Mouse (Mus musculus): ENCODE measurements at regions not wholly inside any gene's neighbourhood (a gene's known extent, or its start where the extent isn't known, plus 50 kb on each side); places are given as distances from the start of the nearest gene placed in this dataset.
A peak's percentile ranks its signal among the peaks of the same experiment; 100 is the strongest.

DNA sequence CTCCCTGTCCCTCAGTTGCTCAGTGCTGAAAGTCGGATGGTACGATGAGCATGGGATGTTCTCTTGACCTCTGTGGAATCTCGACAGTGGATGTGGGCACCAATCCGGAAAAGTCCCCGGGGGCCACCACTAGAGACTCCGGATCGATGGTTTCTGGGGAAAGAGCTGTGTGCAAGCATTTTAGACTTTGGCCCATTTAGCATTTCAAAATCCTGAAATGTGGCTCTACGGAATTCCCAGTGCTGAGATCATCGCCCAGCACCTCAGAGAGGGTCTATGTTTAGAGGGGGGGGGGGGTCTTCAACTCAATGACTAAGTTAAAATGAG is 68.6 kb downstream of the Tomm20 start:
- H3K4me1 ChIP-seq (replicated peaks; ENCODE audit: low read depth, low read length) = no peaks in the 10 kb centered on the region
- no peaks in the 10 kb centered on the region for H3K9me3 ChIP-seq (ENCODE audit: low read length)

DNA sequence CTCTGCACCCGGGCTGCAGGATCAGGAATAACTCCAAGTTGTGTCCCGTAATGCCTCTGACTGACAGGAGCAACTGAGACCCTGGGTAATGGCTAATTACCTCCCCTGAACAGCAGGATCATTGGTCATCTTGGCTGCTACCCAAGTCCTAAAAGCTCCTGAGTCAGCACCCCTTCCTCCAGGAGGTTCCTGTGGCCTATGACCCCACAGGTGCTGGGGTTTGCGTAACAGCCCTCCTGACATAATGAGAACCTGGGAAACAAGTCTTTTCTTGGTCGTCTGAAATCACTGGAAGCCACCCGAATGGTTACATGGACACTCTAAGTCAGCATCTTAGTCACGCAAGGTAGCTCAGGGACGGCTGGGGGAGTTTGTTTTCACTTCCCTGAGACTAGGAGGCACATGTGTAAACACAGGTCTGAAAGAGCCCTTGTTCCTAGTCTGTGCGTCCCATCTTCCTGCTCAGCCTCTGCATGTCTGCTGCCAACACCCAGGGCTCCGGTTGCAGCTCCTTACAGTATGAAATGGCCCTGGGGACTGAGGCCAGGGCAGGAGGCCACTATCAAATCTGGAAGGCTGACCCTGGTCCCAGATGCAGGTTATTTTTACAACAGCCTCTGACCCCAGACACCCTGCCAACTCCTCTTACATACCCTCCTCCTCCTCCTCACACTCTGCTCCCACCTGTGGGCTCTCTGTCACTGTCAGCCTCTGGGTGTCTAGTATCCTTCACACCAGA is 69.2 kb downstream of the Tomm20 start:
- Histone ChIP-seq H3K9me3 (ENCODE audit: low read length) (no peaks in the 10 kb centered on the region), H3K4me3 (replicated peaks; ENCODE audit: low read length) (no peak overlapping the region), H3K27me3 (ENCODE audit: insufficient read depth, low read length) (no peaks in the 10 kb centered on the region; the same call in 1 of the 2 replicates), H3K36me3 (ENCODE audit: insufficient read depth, low read length) (no peaks in the 10 kb centered on the region), H3K4me1 (replicated peaks; ENCODE audit: low read depth, low read length) (no peaks in the 10 kb centered on the region)
- TF ChIP-seq NANOG (IDR thresholded peaks at IDR 0.05; ENCODE audit: borderline replicate concordance, low read length) (no peak), POU5F1 (IDR thresholded peaks at IDR 0.05; ENCODE audit: borderline replicate concordance, low read length) (no peak), CTCF (conservative IDR thresholded peaks at IDR 0.05; ENCODE audit: low read length) (no peak)

More for the DNA sequence above, 68.6 kb downstream of the Tomm20 start:
- Histone ChIP-seq H3K27me3 (ENCODE audit: insufficient read depth, low read length) (no peaks in the 10 kb centered on the region; the same call in 1 of the 2 replicates), H3K36me3 (ENCODE audit: insufficient read depth, low read length) (no peaks in the 10 kb centered on the region), H3K4me3 (replicated peaks; ENCODE audit: low read length) (no peak overlapping the region)
- TF ChIP-seq POU5F1 (IDR thresholded peaks at IDR 0.05; ENCODE audit: borderline replicate concordance, low read length) (no peak), NANOG (IDR thresholded peaks at IDR 0.05; ENCODE audit: borderline replicate concordance, low read length) (no peak), CTCF (conservative IDR thresholded peaks at IDR 0.05; ENCODE audit: low read length) (no peak)

DNA sequence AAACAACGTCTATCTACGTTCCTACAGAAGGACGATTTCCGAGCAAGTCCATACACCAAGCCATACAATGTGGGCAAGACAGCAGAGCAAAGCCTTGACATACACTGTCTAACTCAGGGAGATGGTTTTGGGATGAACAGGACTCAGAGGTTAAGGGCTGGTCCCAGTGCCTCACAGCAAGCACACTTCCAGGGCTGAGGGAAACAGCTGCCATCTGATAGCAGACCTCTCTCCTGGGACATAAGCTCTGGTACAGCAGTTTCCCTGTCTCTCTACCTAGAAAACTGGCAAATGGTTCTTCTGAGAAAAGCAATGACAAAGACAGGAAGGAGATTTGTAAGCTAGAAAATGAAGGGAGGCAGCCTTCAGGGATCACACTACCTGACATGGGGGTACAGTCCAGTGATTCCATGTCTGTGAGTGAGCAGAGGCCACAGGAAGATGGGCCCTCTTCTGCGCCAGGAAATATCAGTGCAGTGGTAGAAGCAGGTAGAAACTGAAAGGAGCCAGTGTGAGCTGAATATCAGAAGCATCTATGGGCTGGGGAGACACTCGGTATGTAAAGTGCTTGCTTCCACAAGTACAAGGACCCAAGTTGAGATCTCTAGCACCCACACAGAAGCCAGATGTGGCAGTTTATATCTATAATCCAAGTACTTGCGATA is 70.0 kb downstream of the Tomm20 start:
- no peak overlapping the region for H3K4me3 ChIP-seq (replicated peaks; ENCODE audit: low read length)
- H3K27me3 ChIP-seq (ENCODE audit: insufficient read depth, low read length) = no peaks in the 10 kb centered on the region; the same call in 1 of the 2 replicates
- no peaks in the 10 kb centered on the region for H3K36me3 ChIP-seq (ENCODE audit: insufficient read depth, low read length)
- TF ChIP-seq NANOG (IDR thresholded peaks at IDR 0.05; ENCODE audit: borderline replicate concordance, low read length) = no peak
- no peak for TF ChIP-seq CTCF (conservative IDR thresholded peaks at IDR 0.05; ENCODE audit: low read length)
- TF ChIP-seq POU5F1 (IDR thresholded peaks at IDR 0.05; ENCODE audit: borderline replicate concordance, low read length) = no peak
- no peaks in the 10 kb centered on the region for H3K4me1 ChIP-seq (replicated peaks; ENCODE audit: low read depth, low read length)
- no peaks in the 10 kb centered on the region for H3K9me3 ChIP-seq (ENCODE audit: low read length)

DNA sequence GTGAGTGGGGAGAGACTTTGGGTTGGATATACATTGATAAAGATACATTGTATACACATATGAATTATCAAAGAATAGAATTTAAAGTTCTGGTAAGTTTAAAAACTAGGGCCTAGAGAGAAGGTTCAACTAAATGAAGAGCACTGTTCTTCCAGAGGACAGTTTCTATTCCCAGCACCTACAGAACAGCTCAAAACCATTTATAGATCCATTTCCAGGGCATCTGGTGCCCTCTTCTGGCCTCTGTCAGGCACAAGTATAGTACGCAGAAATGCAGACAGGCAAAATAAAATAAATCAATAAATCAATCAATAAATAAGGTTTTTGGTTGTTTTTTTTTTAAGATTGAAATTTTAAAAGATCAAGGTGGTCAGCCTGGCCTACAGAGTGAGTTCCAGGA is 70.8 kb downstream of the Tomm20 start:
- Histone ChIP-seq H3K4me3 (replicated peaks; ENCODE audit: low read length) (no peak overlapping the region), H3K27me3 (ENCODE audit: insufficient read depth, low read length) (no peaks in the 10 kb centered on the region; the same call in 1 of the 2 replicates)
- TF ChIP-seq CTCF (conservative IDR thresholded peaks at IDR 0.05; ENCODE audit: low read length) = peak; percentile 37
- no peak for TF ChIP-seq NANOG (IDR thresholded peaks at IDR 0.05; ENCODE audit: borderline replicate concordance, low read length)

DNA sequence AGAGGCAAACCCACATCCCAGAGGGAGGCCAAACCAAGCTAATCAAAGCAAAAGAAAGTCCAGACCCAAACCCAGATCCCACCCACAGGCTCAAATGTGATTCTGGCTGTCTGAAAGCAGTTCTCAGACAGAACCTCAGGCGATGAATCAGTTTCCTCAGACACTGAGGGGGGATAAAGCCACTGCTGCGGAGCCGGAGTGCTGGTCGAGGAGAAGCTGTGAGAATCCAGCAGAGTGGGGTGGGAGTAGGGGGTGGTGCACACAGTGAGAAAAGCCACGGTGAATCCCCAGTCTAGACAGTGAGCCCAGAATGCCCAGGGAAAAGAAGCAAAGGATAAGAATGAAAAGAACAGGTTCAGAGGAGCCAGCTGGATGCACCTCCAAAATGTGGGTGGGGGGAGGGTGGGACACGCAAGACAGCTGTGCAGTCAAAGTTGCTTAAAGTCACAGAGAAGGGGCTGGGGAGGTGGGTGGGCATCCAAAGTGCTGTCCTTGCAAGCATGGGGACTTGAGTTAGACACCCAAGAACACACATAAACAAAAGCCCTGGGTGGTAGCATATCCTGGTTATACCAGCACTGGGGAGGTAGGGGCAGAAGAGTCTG is 71.4 kb downstream of the Tomm20 start:
- Histone ChIP-seq H3K9me3 (ENCODE audit: low read length) (no peaks in the 10 kb centered on the region), H3K36me3 (ENCODE audit: insufficient read depth, low read length) (no peaks in the 10 kb centered on the region), H3K4me1 (replicated peaks; ENCODE audit: low read depth, low read length) (no peaks in the 10 kb centered on the region), H3K27me3 (ENCODE audit: insufficient read depth, low read length) (no peaks in the 10 kb centered on the region; the same call in 1 of the 2 replicates), H3K4me3 (replicated peaks; ENCODE audit: low read length) (no peak overlapping the region)
- TF ChIP-seq NANOG (IDR thresholded peaks at IDR 0.05; ENCODE audit: borderline replicate concordance, low read length) (no peak), POU5F1 (IDR thresholded peaks at IDR 0.05; ENCODE audit: borderline replicate concordance, low read length) (no peak), CTCF (conservative IDR thresholded peaks at IDR 0.05; ENCODE audit: low read length) (no peak)

More for the DNA sequence above, 70.8 kb downstream of the Tomm20 start:
- Histone ChIP-seq H3K4me1 (replicated peaks; ENCODE audit: low read depth, low read length) (no peaks in the 10 kb centered on the region), H3K9me3 (ENCODE audit: low read length) (no peaks in the 10 kb centered on the region), H3K36me3 (ENCODE audit: insufficient read depth, low read length) (no peaks in the 10 kb centered on the region)

DNA sequence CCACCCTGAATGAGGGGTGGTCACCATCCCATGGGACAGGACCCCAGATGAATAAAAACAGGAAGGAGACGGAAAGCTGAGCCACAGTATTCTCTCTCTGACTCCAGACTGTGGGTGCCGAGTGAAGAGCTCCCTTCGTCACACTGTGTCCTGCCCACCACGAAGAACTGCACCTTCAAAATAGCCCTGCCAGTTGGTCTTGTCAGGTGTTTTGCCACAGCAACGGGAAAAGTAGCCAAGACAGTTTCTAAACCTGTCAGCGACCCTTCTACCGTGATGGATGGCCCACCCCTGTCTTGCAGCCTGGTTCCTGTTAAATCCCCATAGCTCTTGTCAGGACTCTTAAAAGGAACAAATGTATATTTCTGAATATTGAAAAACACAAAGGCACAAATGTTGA is 72.3 kb downstream of the Tomm20 start:
- H3K9me3 ChIP-seq (ENCODE audit: low read length) = no peaks in the 10 kb centered on the region
- no peaks in the 10 kb centered on the region for H3K36me3 ChIP-seq (ENCODE audit: insufficient read depth, low read length)
- no peak for TF ChIP-seq POU5F1 (IDR thresholded peaks at IDR 0.05; ENCODE audit: borderline replicate concordance, low read length)
- no peak for TF ChIP-seq CTCF (conservative IDR thresholded peaks at IDR 0.05; ENCODE audit: low read length)
- TF ChIP-seq NANOG (IDR thresholded peaks at IDR 0.05; ENCODE audit: borderline replicate concordance, low read length) = no peak
- no peaks in the 10 kb centered on the region for H3K4me1 ChIP-seq (replicated peaks; ENCODE audit: low read depth, low read length)
- H3K27me3 ChIP-seq (ENCODE audit: insufficient read depth, low read length) = no peaks in the 10 kb centered on the region; the same call in 1 of the 2 replicates
- H3K4me3 ChIP-seq (replicated peaks; ENCODE audit: low read length) = no peak overlapping the region

DNA sequence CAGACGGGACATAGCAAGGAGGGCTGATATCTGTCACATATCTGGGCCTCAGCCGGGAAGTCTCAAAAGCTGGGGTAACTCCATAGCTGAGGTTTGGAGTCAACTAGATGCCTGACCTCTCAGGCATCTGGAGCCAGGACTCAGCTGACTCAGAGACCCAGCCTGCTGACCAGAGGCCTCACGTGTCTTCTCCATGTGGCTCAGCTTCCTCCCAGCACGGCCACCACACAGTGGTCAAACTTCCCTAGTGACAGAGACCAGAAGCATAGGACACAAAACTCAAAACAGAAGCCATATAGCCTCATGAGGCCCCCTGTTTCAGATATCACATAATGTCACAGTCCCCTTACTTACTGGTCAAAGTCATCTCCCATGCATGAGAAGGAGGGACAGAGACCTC is 73.1 kb downstream of the Tomm20 start:
- TF ChIP-seq CTCF (conservative IDR thresholded peaks at IDR 0.05; ENCODE audit: low read length) = no peak
- no peak for TF ChIP-seq NANOG (IDR thresholded peaks at IDR 0.05; ENCODE audit: borderline replicate concordance, low read length)
- no peak overlapping the region for H3K4me3 ChIP-seq (replicated peaks; ENCODE audit: low read length)
- H3K9me3 ChIP-seq (ENCODE audit: low read length) = no peaks in the 10 kb centered on the region
- no peaks in the 10 kb centered on the region; the same call in 1 of the 2 replicates for H3K27me3 ChIP-seq (ENCODE audit: insufficient read depth, low read length)
- H3K36me3 ChIP-seq (ENCODE audit: insufficient read depth, low read length) = no peaks in the 10 kb centered on the region
- no peaks in the 10 kb centered on the region for H3K4me1 ChIP-seq (replicated peaks; ENCODE audit: low read depth, low read length)

DNA sequence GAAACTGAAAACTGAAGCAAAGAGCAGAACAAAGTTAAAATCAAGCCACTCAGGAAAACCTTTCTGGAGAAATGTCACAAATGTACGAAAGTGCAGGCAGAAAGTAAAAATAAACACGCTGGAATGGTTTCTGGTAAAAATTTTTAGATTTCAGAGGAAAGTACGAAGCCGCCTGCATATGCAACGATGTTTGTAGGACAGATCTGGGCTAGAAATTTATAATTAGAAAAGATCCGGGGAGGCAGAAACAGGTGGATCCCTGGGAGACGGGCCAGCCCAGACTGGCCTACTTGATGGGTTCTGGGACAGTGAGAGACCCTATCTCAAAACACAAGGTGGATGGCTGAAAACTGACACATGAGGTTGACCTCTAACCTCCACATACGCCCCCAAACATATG is 73.5 kb downstream of the Tomm20 start:
- no peaks in the 10 kb centered on the region; the same call in 1 of the 2 replicates for H3K27me3 ChIP-seq (ENCODE audit: insufficient read depth, low read length)
- no peaks in the 10 kb centered on the region for H3K4me1 ChIP-seq (replicated peaks; ENCODE audit: low read depth, low read length)
- no peak overlapping the region for H3K4me3 ChIP-seq (replicated peaks; ENCODE audit: low read length)
- no peak for TF ChIP-seq POU5F1 (IDR thresholded peaks at IDR 0.05; ENCODE audit: borderline replicate concordance, low read length)
- TF ChIP-seq NANOG (IDR thresholded peaks at IDR 0.05; ENCODE audit: borderline replicate concordance, low read length) = no peak
- TF ChIP-seq CTCF (conservative IDR thresholded peaks at IDR 0.05; ENCODE audit: low read length) = no peak
- no peaks in the 10 kb centered on the region for H3K36me3 ChIP-seq (ENCODE audit: insufficient read depth, low read length)
- H3K9me3 ChIP-seq (ENCODE audit: low read length) = no peaks in the 10 kb centered on the region

All from E14TG2a.4 (cell line).